25 mouse cellular contexts compared by ENCODE assay signal in the genomic region with DNA sequence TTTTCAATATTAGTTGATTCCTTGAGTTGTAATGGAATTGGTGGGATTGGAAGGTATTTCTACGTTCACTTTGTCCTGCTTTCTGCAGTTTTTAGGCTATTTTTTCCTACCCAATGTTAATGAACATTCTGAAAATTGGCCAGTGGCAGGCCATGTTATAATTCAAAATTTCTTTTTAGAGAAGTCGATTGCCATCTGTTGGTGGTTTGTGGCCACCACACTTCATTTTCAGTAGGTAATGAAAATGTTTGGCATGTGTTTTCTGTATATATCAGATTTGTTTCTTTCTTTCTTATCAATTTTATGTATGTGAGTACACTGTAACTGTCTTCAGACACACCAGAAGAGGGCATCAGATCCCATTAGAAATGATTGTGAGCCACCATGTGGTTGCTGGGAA.
DNase-seq lines count a peak whose midpoint lies in the region; ATAC-seq and TF ChIP-seq lines count a peak whose summit lies in the region.
"Had no signal": no experiment of that assay in that cellular context is flagged by ENCODE, and none has a peak within 500 bp of the region (broad histone marks: within the 10 kb centered on the region; RNA-seq: fewer than 3 reads in every experiment).

No protein-coding gene starts in this region.

- WGBS in lung, embryonic 14.5 days = 91% methylated on average over 2 of the region's 2 CpGs
- WGBS in embryonic facial prominence, embryonic 10.5 days = 92% methylated on average over 2 of the region's 2 CpGs

- intact Hi-C loops in gastrocnemius, adult 2 months (cut with DNase I) = no loop called here
- intact Hi-C loops in gastrocnemius, postnatal 36 days (cut with DNase I) = no loop called here

- no peak overlapping the region for H3K27ac ChIP-seq in gastrocnemius, adult 2 months
- H3K27ac ChIP-seq in lung, embryonic 14.5 days (ENCODE audit: low read depth) = no peak overlapping the region
- H3K27ac ChIP-seq in embryonic facial prominence, embryonic 10.5 days (replicated peaks) = no peak overlapping the region
- H3K27ac ChIP-seq: embryonic facial prominence, embryonic 13.5 days; forebrain, embryonic 13.5 days; heart, embryonic 13.5 days; hindbrain, embryonic 13.5 days; limb, embryonic 10.5 days; liver, embryonic 15.5 days; macrophage; midbrain, embryonic 10.5 days had no signal

- no peaks in the 10 kb centered on the region for H3K27me3 ChIP-seq in lung, embryonic 14.5 days (ENCODE audit: insufficient read depth, low read length)
- no peaks in the 10 kb centered on the region for H3K27me3 ChIP-seq in embryonic facial prominence, embryonic 10.5 days (replicated peaks; ENCODE audit: low read depth, poor library complexity, severe bottlenecking)
- H3K27me3 ChIP-seq: embryonic facial prominence, embryonic 13.5 days; forebrain, embryonic 13.5 days; heart, embryonic 13.5 days; hindbrain, embryonic 13.5 days; liver, embryonic 15.5 days; Patski had no signal

- H3K4me1 ChIP-seq in lung, embryonic 14.5 days (ENCODE audit: insufficient read depth) = no peaks in the 10 kb centered on the region
- no peaks in the 10 kb centered on the region for H3K4me1 ChIP-seq in embryonic facial prominence, embryonic 10.5 days
- H3K4me1 ChIP-seq: limb, embryonic 10.5 days; liver, embryonic 15.5 days had no signal

- peak; percentile 19; the same call in 1 of the 2 replicates for TF ChIP-seq CTCF in gastrocnemius, adult 2 months (IDR thresholded peaks at IDR 0.05)
- no peak for TF ChIP-seq CTCF in lung, embryonic 14.5 days (IDR thresholded peaks at IDR 0.05; ENCODE audit: low read depth)

- ATAC-seq in lung, embryonic 14.5 days (ENCODE audit: insufficient read depth) = no peak
- ATAC-seq: forebrain, embryonic 13.5 days; intestine, embryonic 16.5 days; lung, postnatal 0 days; Patski had no signal

- H3K4me2 ChIP-seq in lung, embryonic 14.5 days = no peak overlapping the region
- H3K4me2 ChIP-seq: embryonic facial prominence, embryonic 13.5 days; forebrain, embryonic 13.5 days; heart, embryonic 13.5 days; hindbrain, embryonic 13.5 days; liver, embryonic 15.5 days had no signal

- H3K9me3 ChIP-seq in lung, embryonic 14.5 days (ENCODE audit: low read depth, low read length) = no peaks in the 10 kb centered on the region
- no peaks in the 10 kb centered on the region for H3K9me3 ChIP-seq in embryonic facial prominence, embryonic 10.5 days
- H3K9me3 ChIP-seq: heart, embryonic 13.5 days; limb, embryonic 10.5 days; liver, embryonic 15.5 days had no signal

- H3K36me3 ChIP-seq in lung, embryonic 14.5 days (ENCODE audit: insufficient read depth) = no peaks in the 10 kb centered on the region
- peaks cover 5% of the 10 kb centered on the region for H3K36me3 ChIP-seq in embryonic facial prominence, embryonic 10.5 days (replicated peaks)
- H3K36me3 ChIP-seq: embryonic facial prominence, embryonic 13.5 days; heart, embryonic 13.5 days; liver, embryonic 15.5 days had no signal

- H3K4me3 ChIP-seq in gastrocnemius, adult 2 months = no peak overlapping the region
- no peak overlapping the region for H3K4me3 ChIP-seq in lung, embryonic 14.5 days (ENCODE audit: low read depth, low read length)
- H3K4me3 ChIP-seq in embryonic facial prominence, embryonic 10.5 days = no peak overlapping the region
- H3K4me3 ChIP-seq: embryonic facial prominence, embryonic 13.5 days; erythroblast, embryonic 14.5 days; forebrain, embryonic 13.5 days; heart, embryonic 13.5 days; hindbrain, embryonic 13.5 days; limb, embryonic 10.5 days; liver, embryonic 15.5 days; midbrain, embryonic 10.5 days had no signal

- no peak for DNase-seq in gastrocnemius, adult 2 months
- DNase-seq in gastrocnemius, postnatal 36 days = no peak
- DNase-seq in lung, embryonic 14.5 days = peak; percentile 11
- no peak for DNase-seq in lung, adult 18-20 months
- DNase-seq in T-cell, adult 2 months (ENCODE audit: low spot score) = peak; percentile 8
- no peak for DNase-seq in embryonic facial prominence, embryonic 10.5 days (ENCODE audit: low spot score)
- DNase-seq in adrenal gland, adult 2 months = no peak
- DNase-seq: adrenal gland, postnatal 10 days; cerebellum, adult 18-20 months; kidney, adult 9 months; kidney, postnatal 36 days; liver; thymus, postnatal 14 days had no signal

- no peak overlapping the region for H3K9ac ChIP-seq in lung, embryonic 14.5 days
- H3K9ac ChIP-seq: embryonic facial prominence, embryonic 13.5 days; forebrain, embryonic 13.5 days; heart, embryonic 13.5 days; hindbrain, embryonic 13.5 days; liver, embryonic 15.5 days had no signal

Comparison
In these comparisons a context has a peak if more than half of its experiments do, and no peak if none do; other contexts are left out.
1. DNase-seq: peak in lung, embryonic 14.5 days (single experiment) and T-cell, adult 2 months (single experiment); none in gastrocnemius, adult 2 months (single experiment), gastrocnemius, postnatal 36 days (0 of 2), lung, adult 18-20 months (0 of 2), embryonic facial prominence, embryonic 10.5 days (single experiment) and adrenal gland, adult 2 months (single experiment).